Mouse (Mus musculus): ENCODE results near the gene Manbal. TPM values are rescaled to one million over a fixed set of nuclear protein-coding genes. Genes with fewer than 3 reads are reported as not detected.

Gene Manbal
- total and polyA plus RNA-seq, 3 experiments = 28.4 to 65.7 TPM; not detected in 1

- H3K27ac ChIP-seq (ENCODE audit: control insufficient read depth, low read depth, low read length) = no peak overlapping the region
- TF ChIP-seq TCF12 (IDR thresholded peaks at IDR 0.05; ENCODE audit: low read depth, low read length) (no peak), MEF2A (IDR thresholded peaks at IDR 0.05; ENCODE audit: extremely low read depth, insufficient replicate concordance, low read depth, low read length, poor library complexity, severe bottlenecking) (no peak), KAT2A (conservative IDR thresholded peaks at IDR 0.05; ENCODE audit: low read depth, low read length) (no peak), MAZ (IDR thresholded peaks at IDR 0.05; ENCODE audit: low read depth, low read length) (no peak), POLR2AphosphoS2 (IDR thresholded peaks at IDR 0.05; ENCODE audit: low read length) (no peak), TBP (IDR thresholded peaks at IDR 0.05; ENCODE audit: low read depth, low read length) (no peak), MXI1 (IDR thresholded peaks at IDR 0.05; ENCODE audit: low read depth, low read length) (no peak), CHD2 (IDR thresholded peaks at IDR 0.05; ENCODE audit: low read length) (no peak), JUND (IDR thresholded peaks at IDR 0.05; ENCODE audit: low read depth, low read length) (no peak), GATA1 (IDR thresholded peaks at IDR 0.05; ENCODE audit: low read depth, low read length) (no peak), RCOR1 (IDR thresholded peaks at IDR 0.05; ENCODE audit: low read depth, low read length) (no peak), CHD1 (IDR thresholded peaks at IDR 0.05; ENCODE audit: low read depth, low read length) (no peak), ELF1 (IDR thresholded peaks at IDR 0.05; ENCODE audit: low read depth, low read length) (no peak), MAX (IDR thresholded peaks at IDR 0.05; ENCODE audit: low read length) (no peak), EP300 (IDR thresholded peaks at IDR 0.05; ENCODE audit: low read depth in 1 of 2, low read length in 2 of 2) (no peak), UBTF (IDR thresholded peaks at IDR 0.05; ENCODE audit: borderline replicate concordance, insufficient read depth, low read depth, low read length) (no peak), ETS1 (IDR thresholded peaks at IDR 0.05; ENCODE audit: low read depth, low read length) (no peak), ZKSCAN1 (IDR thresholded peaks at IDR 0.05; ENCODE audit: low read depth, low read length) (no peak), NELFE (IDR thresholded peaks at IDR 0.05; ENCODE audit: low read depth, low read length) (no peak), MYC (IDR thresholded peaks at IDR 0.05; ENCODE audit: low read depth, low read length) (no peak)
- H3K36me3 ChIP-seq (ENCODE audit: control insufficient read depth in 1 of 2, insufficient read depth in 2 of 2, low read length in 2 of 2) = no peaks in the 10 kb centered on the region
- no peaks in the 10 kb centered on the region for H3K79me2 ChIP-seq (ENCODE audit: control insufficient read depth, insufficient read depth, low read length, poor library complexity)
- H3K9me3 ChIP-seq (replicated peaks; ENCODE audit: insufficient read depth, low read length) = no peaks in the 10 kb centered on the region
- no peak overlapping the region for H3K4me3 ChIP-seq (ENCODE audit: control insufficient read depth in 1 of 2, insufficient read depth in 1 of 2, low read depth in 2 of 2, low read length in 2 of 2)
- DNase-seq (ENCODE audit: low read depth, low spot score) = no peak
- peaks cover 1 to 3% of the 10 kb centered on the region in 2 experiments; a peak in 3 of 4 replicates for H3K27me3 ChIP-seq (ENCODE audit: control insufficient read depth in 1 of 2, insufficient read depth in 2 of 2, low read length in 2 of 2)
- H3K4me1 ChIP-seq (ENCODE audit: control insufficient read depth in 1 of 2, insufficient read depth in 2 of 2, low read length in 2 of 2) = no peaks in the 10 kb centered on the region
- no peak overlapping the region for H3K9ac ChIP-seq (ENCODE audit: control insufficient read depth, low read depth, low read length, poor library complexity, severe bottlenecking)
Observed at GRCm38 (mm10) chr2:157427164-157427563, 59.8 kb downstream of the Manbal start.

GRCm38 (mm10) chr2:157428351-157429139 lies 61.2 kb downstream of the Manbal start:
- DNase-seq (ENCODE audit: low read depth, low spot score) = no peak
- Histone ChIP-seq H3K27ac (ENCODE audit: control insufficient read depth, low read depth, low read length) (no peak overlapping the region), H3K36me3 (ENCODE audit: control insufficient read depth in 1 of 2, insufficient read depth in 2 of 2, low read length in 2 of 2) (no peaks in the 10 kb centered on the region), H3K9ac (ENCODE audit: control insufficient read depth, low read depth, low read length, poor library complexity, severe bottlenecking) (no peak overlapping the region), H3K79me2 (ENCODE audit: control insufficient read depth, insufficient read depth, low read length, poor library complexity) (no peaks in the 10 kb centered on the region), H3K9me3 (replicated peaks; ENCODE audit: insufficient read depth, low read length) (no peaks in the 10 kb centered on the region), H3K27me3 (ENCODE audit: control insufficient read depth in 1 of 2, insufficient read depth in 2 of 2, low read length in 2 of 2) (peaks cover 1 to 2% of the 10 kb centered on the region in 2 experiments; a peak in 3 of 4 replicates), H3K4me3 (ENCODE audit: control insufficient read depth in 1 of 2, insufficient read depth in 1 of 2, low read depth in 2 of 2, low read length in 2 of 2) (no peak overlapping the region), H3K4me1 (ENCODE audit: control insufficient read depth in 1 of 2, insufficient read depth in 2 of 2, low read length in 2 of 2) (no peaks in the 10 kb centered on the region)
- no peak for TF ChIP-seq MAX (IDR thresholded peaks at IDR 0.05; ENCODE audit: low read length)
- no peak for TF ChIP-seq MYB (IDR thresholded peaks at IDR 0.05; ENCODE audit: low read depth, low read length)
- no peak for TF ChIP-seq CHD1 (IDR thresholded peaks at IDR 0.05; ENCODE audit: low read depth, low read length)
- no peak for TF ChIP-seq POLR2AphosphoS5 (IDR thresholded peaks at IDR 0.05; ENCODE audit: borderline replicate concordance, low read depth, low read length)
- no peak for TF ChIP-seq MYC (IDR thresholded peaks at IDR 0.05; ENCODE audit: low read depth, low read length)
- TF ChIP-seq MAZ (IDR thresholded peaks at IDR 0.05; ENCODE audit: low read depth, low read length) = no peak
- TF ChIP-seq EP300 (IDR thresholded peaks at IDR 0.05; ENCODE audit: low read depth in 1 of 2, low read length in 2 of 2) = no peak
- no peak for TF ChIP-seq ETS1 (IDR thresholded peaks at IDR 0.05; ENCODE audit: low read depth, low read length)
- no peak for TF ChIP-seq BHLHE40 (IDR thresholded peaks at IDR 0.05; ENCODE audit: borderline replicate concordance, low read depth, low read length)
- TF ChIP-seq MAFK (IDR thresholded peaks at IDR 0.05; ENCODE audit: borderline replicate concordance, low read depth, low read length) = no peak
- no peak for TF ChIP-seq E2F4 (IDR thresholded peaks at IDR 0.05; ENCODE audit: borderline replicate concordance, low read depth, low read length)
- no peak for TF ChIP-seq SMC3 (IDR thresholded peaks at IDR 0.05; ENCODE audit: low read depth, low read length)

Measured in MEL (cell line).